19 mouse cellular contexts compared by ENCODE assay signal in the genomic region with DNA sequence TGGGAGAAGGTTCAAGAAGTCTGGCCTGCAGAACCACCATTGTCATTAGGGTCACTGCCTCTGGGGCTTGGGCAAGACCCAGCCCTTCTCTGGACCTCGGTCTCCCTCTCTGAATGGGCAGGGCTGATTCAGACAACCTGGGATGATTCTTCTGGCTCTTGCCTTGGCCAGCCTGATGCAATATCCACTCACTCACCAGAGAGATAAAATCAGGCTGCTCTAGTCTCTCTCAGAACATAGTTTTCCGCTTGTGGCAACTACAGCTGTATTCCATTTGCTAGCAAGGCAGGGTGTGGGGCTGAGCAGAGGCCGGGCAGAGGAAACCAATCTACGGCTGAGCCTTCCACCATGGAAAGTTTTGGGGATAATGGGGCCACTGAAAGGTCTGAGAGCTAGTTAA. TPM values are rescaled to one million over a fixed set of nuclear protein-coding genes. Genes with fewer than 3 reads are reported as not detected.
"Had no signal": no experiment of that assay in that cellular context is flagged by ENCODE, and none has a peak within 500 bp of the region (broad histone marks: within the 10 kb centered on the region; RNA-seq: fewer than 3 reads in every experiment).

No protein-coding gene starts in this region.

- H3K4me2 ChIP-seq: limb, embryonic 13.5 days; liver, embryonic 11.5 days; liver, embryonic 15.5 days; neural tube, embryonic 12.5 days had no signal

- H3K9ac ChIP-seq: limb, embryonic 13.5 days; liver, embryonic 15.5 days; neural tube, embryonic 12.5 days had no signal

- H3K9me3 ChIP-seq: liver, embryonic 15.5 days; neural tube, embryonic 12.5 days had no signal

- H3K4me1 ChIP-seq: liver, embryonic 15.5 days had no signal

- H3K27ac ChIP-seq: kidney, postnatal 0 days; layer of hippocampus, adult 2 months; limb, embryonic 13.5 days; liver, embryonic 15.5 days; neural tube, embryonic 12.5 days had no signal

- H3K4me3 ChIP-seq: layer of hippocampus, adult 2 months; limb, embryonic 13.5 days; liver, embryonic 15.5 days; neural tube, embryonic 12.5 days had no signal

- DNase-seq: kidney, adult 11 months; kidney, adult 9 months; kidney, postnatal 36 days; midbrain, embryonic 14.5 days; right cerebral cortex, postnatal 4 days; spleen, adult 18-20 months; thymus, adult 18-20 months; thymus, postnatal 14 days had no signal

- H3K27me3 ChIP-seq: limb, embryonic 13.5 days; liver, embryonic 15.5 days; neural tube, embryonic 12.5 days had no signal

RNA-seq across cellular contexts. Expression of a gene that starts 19.4 kb away (rescaled TPM):
- total RNA-seq: layer of hippocampus, adult 2 months; layer of hippocampus, postnatal 10 days; left cerebral cortex, postnatal 36 days; monocyte, adult 5-6 weeks; neutrophil, adult 5-6 weeks had no signal
- polyA plus RNA-seq: kidney, postnatal 0 days; limb, embryonic 13.5 days; liver, embryonic 11.5 days; liver, embryonic 15.5 days; midbrain, embryonic 14.5 days; neural tube, embryonic 12.5 days; stomach, embryonic 14.5 days had no signal

RNA-seq across cellular contexts. Expression of a gene that starts 36.7 kb away (rescaled TPM):
- total RNA-seq: left cerebral cortex, postnatal 36 days; monocyte, adult 5-6 weeks; neutrophil, adult 5-6 weeks had no signal
- polyA plus RNA-seq: kidney, postnatal 0 days; limb, embryonic 13.5 days; liver, embryonic 11.5 days; liver, embryonic 15.5 days; midbrain, embryonic 14.5 days; neural tube, embryonic 12.5 days; stomach, embryonic 14.5 days had no signal
